Mouse (Mus musculus) spleen, adult 12 weeks (tissue): Measurements from ENCODE around the gene Luzp1.

Experiments used
- DNase-seq: peaks from one replicate; pipeline ENCODE4 v3.0.0; 2022; ENCODE audit warnings: low spot score

Luzp1 gene

DNA sequence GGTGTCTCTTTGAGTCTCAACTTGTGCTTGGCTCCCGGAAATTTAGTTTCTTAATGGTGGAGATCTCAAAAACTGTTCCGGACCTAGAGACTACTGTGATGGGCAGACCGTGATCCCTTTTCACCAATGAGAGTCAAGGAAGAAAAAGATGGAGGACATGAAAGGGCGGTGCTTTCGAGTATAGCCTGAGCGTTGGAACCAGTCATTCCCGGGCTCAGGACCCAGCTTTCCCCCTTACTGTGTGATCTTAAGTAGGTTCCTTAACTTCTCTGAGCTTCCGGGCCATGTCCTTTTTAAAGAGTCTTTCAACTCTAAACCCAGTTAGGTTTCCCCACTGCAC is 6.8 kb upstream of the Luzp1 start:
- DNase-seq, result no peak

GRCm38 (mm10) chr4:136463436-136463835 is 6.1 kb upstream of the Luzp1 start:
- no peak for DNase-seq

DNA sequence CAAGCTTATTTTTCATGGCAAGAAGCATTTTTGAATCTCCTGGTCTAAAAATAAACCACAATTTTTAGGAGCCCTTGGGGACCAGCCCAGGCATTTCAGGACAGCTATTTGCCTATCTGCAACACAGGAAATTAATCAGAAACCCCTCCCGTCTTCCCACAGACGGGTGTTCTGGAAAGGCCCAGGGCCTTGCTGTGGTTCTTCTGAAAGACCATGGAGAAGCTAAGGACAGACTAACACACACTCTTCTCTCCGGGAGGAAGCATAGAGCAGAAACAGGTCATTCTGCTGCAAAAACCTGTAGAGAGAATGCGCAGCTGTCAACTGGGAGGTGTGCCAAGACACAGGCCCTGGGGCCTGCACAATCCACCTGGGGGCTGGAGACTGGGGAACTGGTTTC is 3.3 kb upstream of the Luzp1 start:
- no peak for DNase-seq

DNA sequence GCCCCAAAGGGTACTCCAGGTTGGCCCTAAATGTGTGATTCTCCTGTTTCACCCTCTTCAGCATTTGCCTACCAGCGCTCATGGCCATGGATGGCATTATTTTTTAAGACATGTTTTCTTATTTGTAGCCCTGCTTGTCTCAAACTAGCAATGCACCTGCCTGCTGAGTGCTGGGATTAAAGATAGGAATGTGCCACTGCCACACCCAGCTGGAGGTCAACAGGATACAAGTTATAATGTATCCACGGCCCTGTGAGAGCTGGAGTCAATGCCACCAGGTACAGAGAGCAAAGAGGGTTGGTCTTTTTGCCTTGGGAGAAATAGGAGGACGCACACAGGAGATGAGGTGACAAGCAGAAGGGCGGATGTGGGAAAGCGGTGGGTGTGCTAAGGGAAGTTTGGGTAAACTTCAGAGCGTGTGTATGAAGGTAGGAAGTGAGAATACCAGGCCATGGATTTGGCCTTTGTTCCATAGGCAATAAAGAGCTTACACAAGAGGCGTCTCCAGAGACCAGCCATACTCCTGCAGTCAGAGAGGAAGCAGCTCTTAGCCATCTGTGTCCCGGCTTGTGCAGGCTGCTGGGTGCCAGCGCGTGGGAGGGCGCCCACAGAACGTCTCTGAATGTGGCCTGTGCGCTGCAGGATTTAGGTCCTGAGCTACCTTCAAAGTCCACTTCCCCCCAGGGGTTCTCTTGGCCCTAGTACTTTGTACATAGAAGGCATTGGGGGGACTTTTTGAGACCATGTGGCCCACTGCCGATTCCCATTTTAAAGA is 821 bp upstream of the Luzp1 start:
- no peak for DNase-seq

- no peak for DNase-seq
Observed at GRCm38 (mm10) chr4:136469941-136470346, 383 bp downstream of the Luzp1 start.

- DNase-seq, result no peak
Observed at GRCm38 (mm10) chr4:136470347-136471071, 948 bp downstream of the Luzp1 start.

- DNase-seq, result no peak
Observed at GRCm38 (mm10) chr4:136476692-136477091, 7.1 kb downstream of the Luzp1 start.

- no peak for DNase-seq
Observed at GRCm38 (mm10) chr4:136486549-136486948, 17.0 kb downstream of the Luzp1 start.

DNA sequence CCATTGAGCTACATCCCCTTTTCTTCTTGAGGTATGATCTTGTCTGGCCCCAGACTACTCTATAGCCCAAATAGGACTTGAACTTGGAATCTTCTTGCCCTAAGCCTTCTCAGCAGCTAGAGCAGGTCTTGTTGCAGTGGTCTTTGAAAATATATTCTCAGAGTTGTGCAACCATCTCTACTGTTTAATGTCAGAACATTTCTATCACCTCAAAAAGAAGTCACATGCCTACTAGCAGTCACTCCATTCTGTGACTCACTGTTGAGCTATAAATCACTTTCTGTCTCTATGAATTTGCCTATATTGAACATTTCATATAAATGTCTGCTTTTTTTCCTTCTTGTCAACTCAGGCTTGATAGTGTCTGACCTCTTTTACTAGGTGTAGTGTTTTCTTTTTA is 26.4 kb downstream of the Luzp1 start:
- no peak for DNase-seq

DNA sequence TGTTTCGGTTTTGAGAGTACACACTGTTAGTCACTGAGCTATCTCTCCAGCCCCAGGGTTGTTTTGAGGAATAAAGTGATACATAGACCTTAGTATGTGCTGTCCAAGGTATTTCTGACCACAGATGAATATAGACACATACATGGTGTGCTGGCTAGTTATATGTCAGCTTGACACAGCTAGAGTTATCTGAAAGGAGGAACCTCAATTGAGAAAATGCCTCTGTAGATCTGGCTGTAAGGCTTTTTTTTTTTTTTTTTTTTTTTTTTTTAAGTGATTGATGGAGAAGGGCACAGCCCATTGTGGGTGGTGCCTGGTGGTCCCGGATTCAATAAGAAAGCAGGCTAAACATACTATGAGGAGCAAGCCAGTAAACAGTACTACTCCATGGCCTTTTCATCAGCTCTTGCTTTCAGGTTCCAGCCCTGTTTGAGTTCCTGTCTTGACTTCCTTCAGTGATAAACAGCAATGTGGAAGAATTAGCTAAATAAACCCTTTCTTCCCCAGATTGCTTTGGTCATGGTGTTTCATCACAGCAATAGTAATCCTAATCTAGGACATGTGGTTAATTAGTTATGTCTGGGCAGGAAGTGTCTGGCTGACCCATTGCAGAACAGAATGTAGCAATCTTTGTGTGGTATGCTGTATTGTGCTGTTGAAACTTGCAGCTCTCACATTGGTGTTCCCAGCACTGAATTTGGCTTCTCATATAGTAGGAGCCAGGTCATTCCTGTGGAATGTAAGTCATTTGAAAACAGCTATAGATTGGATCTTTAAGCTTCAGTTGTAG is 36.1 kb downstream of the Luzp1 start:
- DNase-seq, result no peak

DNA sequence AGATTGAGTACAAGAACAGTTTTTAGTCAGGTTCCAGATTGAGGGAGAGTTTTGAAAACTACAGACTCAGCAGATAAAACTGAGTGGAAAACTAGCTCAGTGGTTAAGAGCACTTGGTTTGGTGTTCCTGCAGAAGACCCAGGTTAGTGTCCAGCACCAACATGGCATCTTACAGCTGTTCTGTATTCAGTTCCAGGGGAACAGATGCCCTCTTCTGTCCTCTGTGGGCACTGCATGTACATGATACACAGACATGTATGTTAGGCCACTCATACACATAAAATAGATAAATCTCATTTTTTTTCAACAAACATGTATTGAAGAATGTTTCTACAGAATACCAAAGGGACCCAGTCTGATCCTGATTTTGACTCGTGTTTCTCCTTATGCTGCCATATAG is 40.3 kb downstream of the Luzp1 start:
- no peak for DNase-seq

GRCm38 (mm10) chr4:136511708-136512107 is 42.1 kb downstream of the Luzp1 start:
- no peak for DNase-seq

GRCm38 (mm10) chr4:136512905-136513304 is 43.3 kb downstream of the Luzp1 start:
- no peak for DNase-seq

GRCm38 (mm10) chr4:136518141-136518540 is 48.6 kb downstream of the Luzp1 start:
- no peak for DNase-seq

GRCm38 (mm10) chr4:136518576-136518975 is 49.0 kb downstream of the Luzp1 start:
- no peak for DNase-seq

DNA sequence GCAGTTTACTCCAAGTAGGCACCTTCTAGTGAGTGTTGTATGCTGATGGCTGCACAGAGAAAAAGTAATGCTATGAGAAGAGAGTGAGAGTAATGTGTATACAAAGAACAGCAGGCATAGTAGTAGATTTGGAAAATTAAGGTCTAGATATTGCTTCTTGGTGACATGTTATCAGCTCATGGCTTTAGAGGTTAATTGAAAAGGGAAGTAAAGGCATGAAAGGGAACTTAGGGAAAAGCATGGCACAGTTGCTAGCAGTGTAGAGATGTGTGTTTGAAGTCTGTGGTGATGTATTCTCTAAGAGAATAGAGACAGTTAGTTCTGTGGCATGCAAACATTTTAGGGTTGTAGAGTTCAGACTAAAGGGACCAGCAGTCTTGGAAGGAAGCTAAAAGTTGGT is 50.3 kb downstream of the Luzp1 start:
- DNase-seq, result no peak

- no peak for DNase-seq
Observed at GRCm38 (mm10) chr4:136521898-136522297, 52.3 kb downstream of the Luzp1 start.

GRCm38 (mm10) chr4:136524309-136524708 is 54.7 kb downstream of the Luzp1 start:
- no peak for DNase-seq

GRCm38 (mm10) chr4:136526412-136526811 is 56.9 kb downstream of the Luzp1 start:
- no peak for DNase-seq

DNA sequence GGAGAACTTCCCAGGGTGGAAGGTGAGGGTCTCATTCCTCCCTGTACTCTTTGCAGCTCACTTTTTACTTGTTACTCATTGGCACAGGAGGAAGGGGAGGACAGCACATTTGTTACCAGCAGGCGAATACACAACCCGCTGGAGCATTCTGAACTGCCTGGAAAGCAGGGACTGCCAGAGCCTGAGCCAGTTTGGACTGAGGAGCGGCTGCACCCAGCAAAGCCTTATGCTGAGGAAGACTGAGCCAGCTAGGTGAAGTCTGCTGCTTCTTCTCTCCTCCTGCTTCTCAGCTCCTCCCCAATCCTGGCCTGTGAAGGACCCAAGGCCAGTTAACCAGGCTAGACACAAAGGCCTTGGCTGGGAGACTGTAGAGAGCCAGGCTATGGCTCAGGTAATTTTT is 75.6 kb downstream of the Luzp1 start:
- no peak for DNase-seq

- no peak for DNase-seq
Observed at GRCm38 (mm10) chr4:136546279-136547045, 76.9 kb downstream of the Luzp1 start.

DNA sequence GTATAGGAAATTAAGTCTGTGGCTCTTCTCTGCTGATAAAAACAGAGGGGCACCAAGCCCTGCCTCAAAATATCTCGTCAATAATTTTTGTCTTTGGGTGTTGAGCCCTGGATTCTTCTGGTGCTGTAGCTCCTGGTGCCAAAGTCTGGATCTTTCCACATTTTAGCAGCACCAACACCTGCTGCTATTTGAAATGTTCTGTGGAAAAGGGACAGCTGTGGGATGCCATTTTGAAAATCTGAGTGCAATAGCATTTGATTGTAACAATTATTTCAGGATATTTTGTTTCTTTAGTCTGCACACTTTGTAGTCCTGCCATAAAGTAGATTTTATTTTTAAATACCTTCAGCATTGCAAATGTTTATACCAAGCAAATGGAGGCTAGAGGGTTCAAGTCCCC is 78.2 kb downstream of the Luzp1 start:
- DNase-seq, result no peak
